Mouse (Mus musculus) intestine, embryonic 16.5 days (tissue): ENCODE data around the gene Dtymk. TPM values are rescaled to one million over a fixed set of nuclear protein-coding genes. Genes with fewer than 3 reads are reported as not detected.

Source experiments
- ATAC-seq: fragments of 200-750 bp; cut with Nextera tagmentation; 2 replicates; pipeline ENCODE4 v1.8.0; 2017; ENCODE audit warnings: moderate TSS enrichment, moderate library complexity
- H3K27ac ChIP-seq: fragments of 300-500 bp; sonication (generic); 2 replicates; pipeline ENCODE4 v1.5.1; 2014; ENCODE audit warnings: mild to moderate bottlenecking, low read length
- H3K27me3 ChIP-seq: fragments of 300-500 bp; sonication (generic); replicated peaks from 2 replicates; pipeline ENCODE4 v1.6.1; 2014; ENCODE audit warnings: low read length, control low read depth, mixed read lengths; ENCODE audit not compliant: control insufficient read depth, insufficient read depth
- H3K36me3 ChIP-seq: fragments of 300-500 bp; sonication (generic); 2 replicates; pipeline ENCODE4 v1.6.1; 2014; ENCODE audit warnings: low read length, control low read depth; ENCODE audit not compliant: control insufficient read depth, insufficient read depth
- H3K4me1 ChIP-seq: fragments of 300-500 bp; sonication (generic); 2 replicates; pipeline ENCODE4 v1.6.1; 2014; ENCODE audit warnings: low read length, control low read depth, mixed read lengths; ENCODE audit not compliant: control insufficient read depth, insufficient read depth
- H3K4me2 ChIP-seq: fragments of 300-500 bp; sonication (generic); 2 replicates; pipeline ENCODE4 v1.6.1; 2014; ENCODE audit warnings: low read depth, low read length, control low read depth
- H3K4me3 ChIP-seq: fragments of 300-500 bp; sonication (generic); 2 replicates; pipeline ENCODE4 v1.5.1; 2014; ENCODE audit warnings: mild to moderate bottlenecking, low read length
- H3K9ac ChIP-seq: fragments of 300-500 bp; sonication (generic); 2 replicates; pipeline ENCODE4 v1.6.1; 2014; ENCODE audit warnings: low read depth, low read length
- H3K9me3 ChIP-seq: fragments of 300-500 bp; sonication (generic); 2 replicates; pipeline ENCODE4 v1.6.1; 2016; ENCODE audit warnings: low read length, control low read depth; ENCODE audit not compliant: control insufficient read depth
- WGBS: fragments of 180-500 bp; shearing (Covaris S2); extraction: QIAGEN DNeasy Blood & Tissue Kit; methylation state at CpG from one replicate; pipeline ENCODE4 v1.1.7; 2014; 5-methylcytosine and 5-hydroxymethylcytosine counted together
- polyA plus RNA-seq: library from polyadenylated mRNA; unstranded; fragments of >200 nt; fragmentation: Nextera tagmentation; extraction: Ambion mirVana; gene quantifications from 2 replicates; pipeline ENCODE4 v1.2.1, GENCODE M21; 2015

Dtymk gene
- polyA plus RNA-seq, 1 experiment from 2014 or later = 191 TPM

DNA sequence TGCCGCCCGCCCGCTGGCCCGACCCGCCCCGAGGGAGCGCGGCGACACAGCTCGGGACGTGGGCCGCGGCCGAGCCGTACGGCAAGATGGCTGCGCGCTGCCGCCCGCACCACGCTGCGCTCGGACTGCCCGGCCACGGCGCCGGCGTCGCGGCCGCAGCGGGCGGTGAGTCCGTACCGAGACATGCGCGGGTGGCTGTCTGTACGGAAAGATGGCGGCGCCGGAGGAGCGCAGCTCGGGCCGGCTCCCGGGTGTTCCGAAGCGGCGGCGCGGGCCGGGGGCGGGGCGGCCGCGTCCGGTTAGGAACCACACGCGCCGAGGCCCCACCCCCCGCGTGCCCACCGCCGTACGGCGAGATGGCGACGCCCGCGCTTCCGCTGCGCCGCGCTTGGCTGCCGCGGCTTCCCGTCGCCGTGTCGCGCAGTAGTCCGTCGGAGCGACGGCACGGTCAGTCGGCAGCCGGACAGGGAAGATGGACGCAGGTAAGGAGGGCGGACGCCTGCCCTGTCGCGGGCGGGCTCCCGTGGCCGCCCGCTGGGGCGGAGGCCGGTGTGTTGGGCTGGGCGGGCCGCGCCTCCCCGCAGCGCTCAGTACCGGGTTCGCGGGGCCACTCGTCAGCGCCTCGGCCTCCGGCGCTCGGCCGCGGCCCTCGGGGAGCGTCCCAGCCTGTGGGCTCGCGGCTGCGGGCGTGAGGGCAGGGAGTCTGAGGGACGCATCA, 47.0 kb downstream of the Dtymk start, which contains the start of gene Thap4:
Thap4 (minus strand) TSS at position 292 of the 718 bp plus-strand sequence.
- Histone ChIP-seq H3K9ac (peak within 1 kb of the TSS; percentile 89), H3K4me1 (peaks cover 22% of the 10 kb centered on the region), H3K4me2 (peak within 1 kb of the TSS; percentile 80), H3K27me3 (no peaks in the 10 kb centered on the region), H3K9me3 (no peaks in the 10 kb centered on the region), H3K27ac (peak within 1 kb of the TSS; percentile 85), H3K36me3 (peaks cover 6% of the 10 kb centered on the region; the same call in 1 of the 2 replicates), H3K4me3 (peak within 1 kb of the TSS; percentile 95)
- under 1% methylated on average over 110 of the region's 121 CpGs for WGBS
- ATAC-seq = peak; percentile 93

- WGBS = 1% methylated on average over 56 of the region's 59 CpGs
- H3K27ac ChIP-seq = peak overlapping the region; percentile 85
- no peaks in the 10 kb centered on the region for H3K27me3 ChIP-seq
- H3K4me2 ChIP-seq = peak overlapping the region; percentile 78
- peak overlapping the region; percentile 95 for H3K4me3 ChIP-seq
- H3K9ac ChIP-seq = peak overlapping the region; percentile 89
- H3K36me3 ChIP-seq = peaks cover 10% of the 10 kb centered on the region; the same call in 1 of the 2 replicates
- ATAC-seq = peak; percentile 67
- H3K9me3 ChIP-seq = no peaks in the 10 kb centered on the region
- H3K4me1 ChIP-seq = peaks cover 22% of the 10 kb centered on the region
Measured at GRCm38 (mm10) chr1:93753911-93754572, 47.7 kb downstream of the Dtymk start.

- peaks cover 10% of the 10 kb centered on the region; the same call in 1 of the 2 replicates for H3K36me3 ChIP-seq
- H3K9me3 ChIP-seq = no peaks in the 10 kb centered on the region
- no peak within 1 kb of the TSS for H3K9ac ChIP-seq
- H3K27ac ChIP-seq = no peak within 1 kb of the TSS
- H3K4me2 ChIP-seq = no peak within 1 kb of the TSS
- 81% methylated on average over 6 of the region's 6 CpGs for WGBS
- no peaks in the 10 kb centered on the region for H3K27me3 ChIP-seq
- no peak within 1 kb of the TSS for H3K4me3 ChIP-seq
- ATAC-seq = no peak
- H3K4me1 ChIP-seq = peaks cover 12% of the 10 kb centered on the region
Measured at GRCm38 (mm10) chr1:93751290-93751689, 50.4 kb downstream of the Dtymk start, which contains the start of gene Atg4b. Gene Atg4b (plus strand): TSS chr1:93751500.

DNA sequence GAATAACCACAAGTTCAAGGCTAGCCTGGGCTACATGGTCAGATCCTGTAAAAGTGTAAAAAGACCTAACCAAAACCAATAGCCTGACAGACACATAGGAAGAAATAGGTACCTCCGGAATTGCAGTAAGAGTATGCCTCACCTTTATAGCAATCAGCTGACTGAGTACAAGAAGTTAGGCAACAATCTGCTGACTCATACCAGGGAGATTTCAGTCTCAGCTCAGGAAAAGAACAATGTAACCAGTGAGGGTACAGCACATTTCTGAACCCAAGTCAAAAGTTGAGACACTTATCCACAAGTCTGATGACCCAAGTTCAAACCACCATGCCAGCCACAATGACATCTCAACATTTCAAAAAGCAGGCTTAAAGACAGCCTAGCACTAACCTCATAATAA, 53.2 kb downstream of the Dtymk start:
- H3K27ac ChIP-seq = no peak overlapping the region
- 88% methylated on average over 1 of the region's 1 CpGs for WGBS
- H3K4me2 ChIP-seq = no peak overlapping the region
- no peaks in the 10 kb centered on the region for H3K27me3 ChIP-seq
- H3K4me3 ChIP-seq = no peak overlapping the region
- peaks cover 5% of the 10 kb centered on the region; the same call in 1 of the 2 replicates for H3K4me1 ChIP-seq
- ATAC-seq = peak; percentile 69
- no peaks in the 10 kb centered on the region for H3K9me3 ChIP-seq
- H3K9ac ChIP-seq = no peak overlapping the region
- peaks cover 11% of the 10 kb centered on the region; the same call in 1 of the 2 replicates for H3K36me3 ChIP-seq

DNA sequence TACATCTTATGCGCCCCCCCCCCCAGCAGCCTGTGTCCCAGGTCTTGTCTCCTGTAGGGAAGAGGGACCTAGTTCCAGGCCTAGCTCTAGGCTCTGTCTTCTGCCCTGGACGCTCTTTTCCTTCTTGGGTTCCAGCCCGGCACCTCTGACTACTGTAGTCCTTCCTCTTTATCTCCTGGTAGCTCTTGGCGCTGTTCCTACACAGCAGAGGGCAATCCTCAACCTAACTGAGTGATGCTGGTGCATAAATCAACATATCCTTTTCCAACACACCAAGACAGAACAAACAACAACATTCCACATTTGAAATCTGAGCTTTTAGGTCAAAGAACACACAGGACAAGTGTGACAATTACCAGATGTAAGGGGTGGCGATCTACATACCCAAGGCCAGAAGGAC, 55.6 kb downstream of the Dtymk start:
- H3K4me2 ChIP-seq = no peak overlapping the region
- no peaks in the 10 kb centered on the region for H3K9me3 ChIP-seq
- H3K36me3 ChIP-seq = peaks cover 13% of the 10 kb centered on the region; the same call in 1 of the 2 replicates
- H3K4me1 ChIP-seq = peaks cover 3% of the 10 kb centered on the region; the same call in 1 of the 2 replicates
- ATAC-seq = no peak
- H3K4me3 ChIP-seq = no peak overlapping the region
- no peak overlapping the region for H3K27ac ChIP-seq
- H3K9ac ChIP-seq = no peak overlapping the region
- WGBS = 83% methylated on average over 5 of the region's 5 CpGs
- no peaks in the 10 kb centered on the region for H3K27me3 ChIP-seq

DNA sequence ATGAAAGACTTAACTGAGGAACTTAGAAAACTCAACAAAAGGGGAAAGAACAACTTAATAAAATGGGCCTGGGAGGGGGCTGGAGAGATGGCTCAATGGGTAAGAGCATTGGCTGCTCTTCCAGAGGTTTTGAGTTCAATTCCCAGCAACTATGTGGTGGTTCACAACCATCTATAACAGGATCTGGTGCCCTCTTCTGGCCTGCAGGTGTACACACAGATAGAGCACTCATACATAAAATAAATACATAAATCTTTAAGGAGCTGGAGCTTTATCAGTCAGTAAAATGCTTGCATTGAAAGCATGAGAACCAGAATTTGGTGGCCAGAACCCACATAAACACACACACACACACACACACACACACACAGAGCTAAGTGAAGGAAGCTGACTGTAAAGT, 58.8 kb downstream of the Dtymk start:
- H3K36me3 ChIP-seq = 0 out of 2 replicates have a peak, but pooled peaks cover 3% of the 10 kb centered on the region
- H3K27ac ChIP-seq = no peak overlapping the region
- ATAC-seq = no peak
- peaks cover 5% of the 10 kb centered on the region for H3K4me1 ChIP-seq
- H3K4me3 ChIP-seq = no peak overlapping the region
- H3K9ac ChIP-seq = no peak overlapping the region
- H3K9me3 ChIP-seq = no peaks in the 10 kb centered on the region
- H3K4me2 ChIP-seq = no peak overlapping the region
- no peaks in the 10 kb centered on the region for H3K27me3 ChIP-seq

Other genes starting within 250 kb of the Dtymk start
- 164 and 171 TPM in 2 replicates for gene Stk25, start 143.3 kb downstream of the Dtymk start, polyA plus RNA-seq
- gene Bok, start 116.3 kb downstream of the Dtymk start, polyA plus RNA-seq = 44.7 and 53.0 TPM in 2 replicates
- gene Atg4b, start 50.4 kb downstream of the Dtymk start, polyA plus RNA-seq = 64.9 and 69.1 TPM in 2 replicates
- 85.9 and 88.1 TPM in 2 replicates for gene Thap4, start 47.1 kb downstream of the Dtymk start, polyA plus RNA-seq
- 15.9 TPM in 2 replicates for gene Ing5, start 2.0 kb upstream of the Dtymk start, polyA plus RNA-seq
- gene D2hgdh, start 23.0 kb upstream of the Dtymk start, polyA plus RNA-seq = 15.8 and 16.9 TPM in 2 replicates
- 0.12 and 0.13 TPM in 2 replicates for gene Gal3st2, start 59.4 kb upstream of the Dtymk start, polyA plus RNA-seq
- 0.06 and 0.27 TPM in 2 replicates for gene Gal3st2b, start 116.4 kb upstream of the Dtymk start, polyA plus RNA-seq
- gene Gal3st2c, start 188.6 kb upstream of the Dtymk start, polyA plus RNA-seq = 0.01 TPM in 1 of 2 replicates, not detected in the other
- not detected in 2 replicates for gene Neu4, start 218.5 kb upstream of the Dtymk start, polyA plus RNA-seq